Mouse (Mus musculus): ENCODE results near the gene Gm10521. TPM values are rescaled to one million over a fixed set of nuclear protein-coding genes. Genes with fewer than 3 reads are reported as not detected.

Gene Gm10521
- polyA plus RNA-seq, 1 experiment: not detected

- no peak for DNase-seq (ENCODE audit: low read depth)
- no peak for TF ChIP-seq CTCF (IDR thresholded peaks at IDR 0.05; ENCODE audit: borderline replicate concordance, extremely low read depth, insufficient read depth, insufficient read length)
- TF ChIP-seq POLR2A (IDR thresholded peaks at IDR 0.05; ENCODE audit: borderline replicate concordance, extremely low read depth, insufficient read depth, insufficient read length, poor library complexity, severe bottlenecking): no peak
Measured at GRCm38 (mm10) chr1:171919901-171920510, 24.5 kb downstream of the Gm10521 start.

- TF ChIP-seq CTCF (IDR thresholded peaks at IDR 0.05; ENCODE audit: borderline replicate concordance, extremely low read depth, insufficient read depth, insufficient read length): no peak
- no peak for TF ChIP-seq POLR2A (IDR thresholded peaks at IDR 0.05; ENCODE audit: borderline replicate concordance, extremely low read depth, insufficient read depth, insufficient read length, poor library complexity, severe bottlenecking)
- no peak for DNase-seq (ENCODE audit: low read depth)
Measured at GRCm38 (mm10) chr1:171920989-171921621, 25.6 kb downstream of the Gm10521 start.

DNA sequence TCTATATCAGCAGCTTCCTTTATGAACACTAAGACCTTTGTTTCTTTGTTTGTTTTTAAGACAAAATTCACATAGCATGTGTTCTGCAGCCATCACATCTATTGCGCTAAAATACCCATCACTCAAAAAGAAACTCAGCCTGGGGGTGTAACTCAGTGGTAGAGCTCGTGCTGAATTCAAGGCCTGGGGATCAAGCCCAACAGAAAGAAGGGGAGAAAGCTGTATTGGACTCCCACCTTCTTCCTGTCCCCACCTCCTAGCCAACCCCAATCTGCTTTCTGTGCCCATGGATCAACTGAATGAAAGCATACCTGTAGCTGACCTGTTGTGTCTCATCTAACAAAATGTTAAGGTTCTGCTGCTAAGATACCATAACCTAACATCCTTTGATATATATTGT lies 26.2 kb downstream of the Gm10521 start:
- DNase-seq (ENCODE audit: low read depth): no peak
- TF ChIP-seq CTCF (IDR thresholded peaks at IDR 0.05; ENCODE audit: borderline replicate concordance, extremely low read depth, insufficient read depth, insufficient read length): no peak
- TF ChIP-seq POLR2A (IDR thresholded peaks at IDR 0.05; ENCODE audit: borderline replicate concordance, extremely low read depth, insufficient read depth, insufficient read length, poor library complexity, severe bottlenecking): no peak

DNA sequence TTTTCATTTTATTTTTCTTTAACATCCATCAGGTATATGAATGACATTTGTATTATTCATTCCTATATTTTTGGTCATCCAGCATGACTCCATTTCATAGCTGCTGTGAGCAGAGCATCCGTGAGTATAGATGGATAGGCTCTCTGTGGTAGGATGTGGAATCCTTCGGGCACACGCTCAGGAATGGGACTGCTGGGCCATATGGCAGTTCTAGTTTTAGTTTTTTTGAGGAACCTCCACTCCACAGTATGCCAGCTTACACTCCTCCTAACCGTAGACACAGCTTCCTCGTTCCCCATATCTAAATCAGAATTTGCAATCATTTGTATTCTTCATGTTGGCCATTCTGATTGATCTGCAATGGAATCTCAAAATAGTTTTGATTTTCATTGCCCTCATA lies 27.4 kb downstream of the Gm10521 start:
- no peak for DNase-seq (ENCODE audit: low read depth)
- no peak for TF ChIP-seq POLR2A (IDR thresholded peaks at IDR 0.05; ENCODE audit: borderline replicate concordance, extremely low read depth, insufficient read depth, insufficient read length, poor library complexity, severe bottlenecking)
- TF ChIP-seq CTCF (IDR thresholded peaks at IDR 0.05; ENCODE audit: borderline replicate concordance, extremely low read depth, insufficient read depth, insufficient read length): no peak

- TF ChIP-seq CTCF (IDR thresholded peaks at IDR 0.05; ENCODE audit: borderline replicate concordance, extremely low read depth, insufficient read depth, insufficient read length) (no peak), POLR2A (IDR thresholded peaks at IDR 0.05; ENCODE audit: borderline replicate concordance, extremely low read depth, insufficient read depth, insufficient read length, poor library complexity, severe bottlenecking) (no peak)
- DNase-seq (ENCODE audit: low read depth): no peak
Measured at GRCm38 (mm10) chr1:171924900-171925299, 29.4 kb downstream of the Gm10521 start.

DNA sequence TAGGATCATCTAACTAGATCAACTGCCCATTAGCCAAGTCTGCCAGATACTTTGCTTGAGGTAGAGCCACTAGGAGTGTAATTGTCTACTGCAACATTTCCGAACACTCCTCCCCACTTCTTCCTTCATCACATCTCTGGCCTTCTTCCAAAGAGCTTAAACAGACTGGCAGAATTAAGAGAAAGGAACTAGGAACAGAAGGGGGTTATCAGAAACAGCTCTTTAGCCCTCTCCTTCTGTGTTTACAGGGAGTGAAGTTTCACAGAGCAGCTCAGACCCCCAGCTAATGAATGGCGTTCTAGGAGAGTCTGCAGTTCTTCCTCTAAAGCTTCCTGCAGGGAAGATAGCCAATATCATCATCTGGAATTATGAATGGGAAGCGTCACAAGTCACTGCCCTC lies 38.4 kb downstream of the Gm10521 start:
- TF ChIP-seq CTCF (IDR thresholded peaks at IDR 0.05; ENCODE audit: borderline replicate concordance, extremely low read depth, insufficient read depth, insufficient read length): no peak
- no peak for TF ChIP-seq POLR2A (IDR thresholded peaks at IDR 0.05; ENCODE audit: borderline replicate concordance, extremely low read depth, insufficient read depth, insufficient read length, poor library complexity, severe bottlenecking)
- peak; percentile 24 for DNase-seq (ENCODE audit: low read depth)

GRCm38 (mm10) chr1:171938952-171939948 lies 43.8 kb downstream of the Gm10521 start:
- no peak for DNase-seq (ENCODE audit: low read depth)
- TF ChIP-seq CTCF (IDR thresholded peaks at IDR 0.05; ENCODE audit: borderline replicate concordance, extremely low read depth, insufficient read depth, insufficient read length): no peak
- no peak for TF ChIP-seq POLR2A (IDR thresholded peaks at IDR 0.05; ENCODE audit: borderline replicate concordance, extremely low read depth, insufficient read depth, insufficient read length, poor library complexity, severe bottlenecking)

GRCm38 (mm10) chr1:171940626-171941025 lies 45.2 kb downstream of the Gm10521 start:
- DNase-seq (ENCODE audit: low read depth): no peak
- TF ChIP-seq POLR2A (IDR thresholded peaks at IDR 0.05; ENCODE audit: borderline replicate concordance, extremely low read depth, insufficient read depth, insufficient read length, poor library complexity, severe bottlenecking) (no peak), CTCF (IDR thresholded peaks at IDR 0.05; ENCODE audit: borderline replicate concordance, extremely low read depth, insufficient read depth, insufficient read length) (no peak)

- DNase-seq (ENCODE audit: low read depth): peak; percentile 72
- TF ChIP-seq POLR2A (IDR thresholded peaks at IDR 0.05; ENCODE audit: borderline replicate concordance, extremely low read depth, insufficient read depth, insufficient read length, poor library complexity, severe bottlenecking) (no peak), CTCF (IDR thresholded peaks at IDR 0.05; ENCODE audit: borderline replicate concordance, extremely low read depth, insufficient read depth, insufficient read length) (no peak)
Measured at GRCm38 (mm10) chr1:171946447-171946995, 51.1 kb downstream of the Gm10521 start.

Other genes starting within 250 kb of the Gm10521 start
- 0.04 TPM in 1 of 2 replicates, not detected in the other for gene Slamf7, start 242.6 kb upstream of the Gm10521 start, polyA plus RNA-seq (2012; rRNA removed)
- 0.30 and 0.62 TPM in 2 replicates for gene Cd48, start 213.7 kb upstream of the Gm10521 start, polyA plus RNA-seq (2012; rRNA removed)
- 0.06 and 0.12 TPM in 2 replicates for gene Slamf1, start 128.5 kb upstream of the Gm10521 start, polyA plus RNA-seq (2012; rRNA removed)
- 0.68 and 0.98 TPM in 2 replicates for gene Cd84, start 56.0 kb upstream of the Gm10521 start, polyA plus RNA-seq (2012; rRNA removed)
- 0.11 TPM in 1 of 2 replicates, not detected in the other for gene Slamf6, start 21.9 kb downstream of the Gm10521 start, polyA plus RNA-seq (2012; rRNA removed)
- 61.5 and 87.3 TPM in 2 replicates for gene Vangl2, start 132.8 kb downstream of the Gm10521 start, polyA plus RNA-seq (2012; rRNA removed)
- 14.8 and 19.3 TPM in 2 replicates for gene Nhlh1, start 161.9 kb downstream of the Gm10521 start, polyA plus RNA-seq (2012; rRNA removed)
- gene Copa, start 186.9 kb downstream of the Gm10521 start, polyA plus RNA-seq (2012; rRNA removed): 79.5 and 135 TPM in 2 replicates
- gene Ncstn, start 187.1 kb downstream of the Gm10521 start, polyA plus RNA-seq (2012; rRNA removed): 136 and 139 TPM in 2 replicates
- 105 and 106 TPM in 2 replicates for gene Pex19, start 231.1 kb downstream of the Gm10521 start, polyA plus RNA-seq (2012; rRNA removed)